Mouse (Mus musculus): ENCODE results near the gene AC124502.3. TPM values are rescaled to one million over a fixed set of nuclear protein-coding genes. Genes with fewer than 3 reads are reported as not detected.

The AC124502.3 gene
- 0.15 and 0.33 TPM in 2 replicates for polyA plus RNA-seq (2012)

- TF ChIP-seq GATA1 (IDR thresholded peaks at IDR 0.05; ENCODE audit: low read length) = no peak
Observed at GRCm38 (mm10) chr19:5038709-5039156, at the start of gene AC124502.3, which contains the start of gene B4gat1. Gene AC124502.3, plus strand, starts transcription at chr19:5038891. Gene B4gat1, plus strand, starts transcription at chr19:5038826.

GRCm38 (mm10) chr19:4989013-4989412 lies 49.7 kb upstream of the AC124502.3 start:
- TF ChIP-seq GATA1 (IDR thresholded peaks at IDR 0.05; ENCODE audit: low read length) = no peak

- TF ChIP-seq GATA1 (IDR thresholded peaks at IDR 0.05; ENCODE audit: low read length) = no peak
Observed at GRCm38 (mm10) chr19:4989434-4990255, 49.0 kb upstream of the AC124502.3 start.

GRCm38 (mm10) chr19:4990256-4990625 lies 48.5 kb upstream of the AC124502.3 start, which contains the start of gene Npas4:
Gene Npas4, minus strand, starts transcription at chr19:4990316.
- TF ChIP-seq GATA1 (IDR thresholded peaks at IDR 0.05; ENCODE audit: low read length) = no peak

GRCm38 (mm10) chr19:4990716-4991115 lies 48.0 kb upstream of the AC124502.3 start:
- no peak for TF ChIP-seq GATA1 (IDR thresholded peaks at IDR 0.05; ENCODE audit: low read length)

GRCm38 (mm10) chr19:4992371-4992770 lies 46.3 kb upstream of the AC124502.3 start:
- TF ChIP-seq GATA1 (IDR thresholded peaks at IDR 0.05; ENCODE audit: low read length) = no peak

- no peak for TF ChIP-seq GATA1 (IDR thresholded peaks at IDR 0.05; ENCODE audit: low read length)
Observed at GRCm38 (mm10) chr19:4992904-4993303, 45.8 kb upstream of the AC124502.3 start.

GRCm38 (mm10) chr19:4994043-4994442 lies 44.6 kb upstream of the AC124502.3 start:
- TF ChIP-seq GATA1 (IDR thresholded peaks at IDR 0.05; ENCODE audit: low read length) = no peak

- no peak for TF ChIP-seq GATA1 (IDR thresholded peaks at IDR 0.05; ENCODE audit: low read length)
Observed at GRCm38 (mm10) chr19:4999445-5000140, 39.1 kb upstream of the AC124502.3 start.

GRCm38 (mm10) chr19:5001666-5002406 lies 36.9 kb upstream of the AC124502.3 start:
- no peak for TF ChIP-seq GATA1 (IDR thresholded peaks at IDR 0.05; ENCODE audit: low read length)

GRCm38 (mm10) chr19:5004925-5005324 lies 33.8 kb upstream of the AC124502.3 start:
- TF ChIP-seq GATA1 (IDR thresholded peaks at IDR 0.05; ENCODE audit: low read length) = no peak

GRCm38 (mm10) chr19:5013138-5013537 lies 25.6 kb upstream of the AC124502.3 start:
- TF ChIP-seq GATA1 (IDR thresholded peaks at IDR 0.05; ENCODE audit: low read length) = no peak

GRCm38 (mm10) chr19:5014961-5015398 lies 23.7 kb upstream of the AC124502.3 start:
- no peak for TF ChIP-seq GATA1 (IDR thresholded peaks at IDR 0.05; ENCODE audit: low read length)

- TF ChIP-seq GATA1 (IDR thresholded peaks at IDR 0.05; ENCODE audit: low read length) = no peak
Observed at GRCm38 (mm10) chr19:5016221-5016742, 22.4 kb upstream of the AC124502.3 start.

GRCm38 (mm10) chr19:5016782-5017181 lies 21.9 kb upstream of the AC124502.3 start:
- no peak for TF ChIP-seq GATA1 (IDR thresholded peaks at IDR 0.05; ENCODE audit: low read length)

Data from G1E-ER4 (cell line).